Mouse (Mus musculus): ENCODE results near the gene Tbx2.

DNA sequence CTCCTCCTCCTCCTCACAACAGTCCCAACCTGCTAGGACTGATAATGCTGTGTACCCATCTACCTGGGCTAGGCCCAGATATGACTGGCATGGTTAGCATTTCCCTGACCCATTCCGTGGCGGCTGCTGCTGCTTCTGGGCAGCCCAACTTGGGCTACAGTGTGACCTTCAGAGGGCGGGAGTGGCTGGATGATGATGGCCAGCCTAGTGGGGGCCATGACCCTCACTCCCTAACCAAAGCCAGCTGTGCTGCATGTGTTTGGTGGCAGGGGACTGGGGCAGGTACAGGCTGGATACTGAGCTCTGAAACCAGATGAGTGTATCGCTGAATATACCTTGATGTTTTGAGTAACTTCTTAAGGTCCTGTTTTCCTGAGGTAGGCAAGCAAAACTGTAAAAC is 8.6 kb upstream of the Tbx2 start:
- no peak for TF ChIP-seq CTCF (IDR thresholded peaks at IDR 0.05; ENCODE audit: borderline replicate concordance, control insufficient read depth, extremely low read depth, insufficient read depth, low read length, poor library complexity)
- no peak for TF ChIP-seq POLR2A (IDR thresholded peaks at IDR 0.05; ENCODE audit: control insufficient read depth, extremely low read depth, insufficient read depth, low read length, poor library complexity)

All from thymus, adult 2 months (tissue).